Mouse (Mus musculus) right cerebral cortex, adult 18-20 months (tissue): ENCODE measurements around the gene Galnt7.

Experiments
- DNase-seq: peaks from one replicate; pipeline ENCODE4 v3.0.0; 2022; ENCODE audit warnings: mixed read lengths

Gene Galnt7

GRCm38 (mm10) chr8:57577301-57577700 is 75.5 kb downstream of the Galnt7 start:
- no peak for DNase-seq

DNA sequence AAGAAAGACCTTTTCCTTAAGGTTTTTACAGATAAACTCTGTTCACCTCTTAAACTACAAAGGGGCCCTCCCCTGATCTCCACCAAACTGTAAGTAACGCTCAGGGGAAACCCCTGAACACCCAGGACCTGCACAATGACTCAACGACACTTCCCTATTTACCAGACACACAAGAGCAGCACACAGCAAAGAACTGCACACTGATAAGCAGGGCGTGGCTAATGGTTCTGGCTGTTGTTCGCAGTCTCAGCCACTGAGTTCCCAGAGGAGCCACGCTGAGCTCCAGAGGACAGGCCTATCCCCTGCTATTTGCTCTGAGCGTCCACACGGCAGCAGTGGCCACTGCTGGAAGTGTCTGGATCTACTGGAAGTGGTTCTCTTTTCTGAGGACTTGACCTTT is 76.6 kb downstream of the Galnt7 start:
- no peak for DNase-seq

DNA sequence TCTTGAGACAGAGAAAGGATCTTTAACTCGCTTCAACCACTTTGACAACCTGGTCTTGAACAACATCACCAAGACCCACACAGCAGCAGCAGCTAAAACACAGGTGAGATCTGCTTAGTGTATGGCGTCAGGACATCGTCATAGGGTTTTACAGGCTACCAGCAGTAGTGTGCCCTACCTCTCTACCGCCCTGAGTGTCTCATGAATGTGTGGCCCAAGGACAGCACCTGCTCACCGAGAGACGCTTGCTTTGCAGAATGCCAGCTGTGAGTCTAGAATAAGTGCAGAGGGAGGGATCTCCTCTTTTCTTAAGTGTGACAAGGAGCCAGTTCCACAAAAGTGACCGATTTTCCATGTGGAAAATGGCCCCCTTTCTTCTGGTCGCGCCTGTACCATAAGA is 77.5 kb downstream of the Galnt7 start:
- no peak for DNase-seq

- peak; percentile 70 for DNase-seq
Observed at GRCm38 (mm10) chr8:57574398-57574797, 78.4 kb downstream of the Galnt7 start.

DNA sequence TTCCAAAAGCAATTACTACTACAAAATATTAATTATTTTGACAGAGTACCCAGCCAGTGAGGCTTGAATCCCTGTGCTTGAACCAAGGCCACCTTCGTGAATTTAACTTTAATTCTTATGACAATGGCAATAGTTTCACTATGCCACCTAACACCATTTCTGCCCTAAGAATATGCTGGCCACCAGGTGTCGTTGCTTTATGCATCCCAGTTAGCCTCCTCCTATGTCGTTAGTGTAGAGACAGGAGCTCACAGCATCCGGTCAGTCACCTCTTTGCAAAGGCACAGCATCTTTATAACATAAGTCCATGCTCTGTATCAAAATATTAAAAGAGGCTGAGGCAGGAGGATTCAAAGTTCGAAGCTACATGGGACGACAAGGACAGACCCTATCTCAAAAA is 79.0 kb downstream of the Galnt7 start:
- no peak for DNase-seq

DNA sequence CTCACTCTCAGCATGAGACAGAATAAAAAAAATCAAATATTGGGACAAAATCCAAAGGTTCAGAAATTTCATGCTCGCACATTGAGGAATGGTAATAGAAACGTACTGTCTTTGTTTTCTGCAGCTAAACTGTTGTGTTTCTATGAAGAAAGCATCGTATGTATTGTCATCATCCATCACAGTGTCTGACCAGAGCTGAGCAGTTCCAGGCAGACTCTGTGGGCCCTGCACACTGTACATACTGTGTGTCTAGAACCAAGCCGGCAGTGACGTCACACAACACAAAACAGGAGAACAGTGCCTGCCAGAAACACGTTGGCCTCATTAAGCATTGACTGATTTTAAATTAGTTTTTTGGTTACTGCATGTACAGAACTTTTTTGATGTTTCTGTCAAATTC is 82.9 kb downstream of the Galnt7 start:
- no peak for DNase-seq

- peak; percentile 68 for DNase-seq
Observed at GRCm38 (mm10) chr8:57569400-57569795, 83.4 kb downstream of the Galnt7 start.

GRCm38 (mm10) chr8:57568633-57569399 is 84.0 kb downstream of the Galnt7 start:
- DNase-seq, result no peak

DNA sequence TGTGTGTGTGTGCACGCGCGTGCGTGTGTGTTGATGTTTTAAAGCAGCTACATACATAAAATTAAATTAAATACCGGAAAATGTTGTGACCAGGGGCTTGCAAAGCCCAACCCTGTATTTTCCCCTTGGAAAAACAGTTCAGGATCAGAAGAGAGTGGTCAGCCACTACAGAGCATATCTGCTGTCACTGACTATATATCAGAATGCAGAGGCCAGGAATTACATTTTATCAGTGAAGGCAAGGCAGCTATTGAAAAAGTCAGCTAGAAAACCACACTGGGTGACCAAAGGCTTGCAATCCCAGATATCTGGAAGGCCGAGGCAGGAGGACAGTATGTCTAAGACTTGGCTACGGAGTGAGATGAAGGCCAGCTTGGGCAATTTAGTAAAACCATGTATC is 84.8 kb downstream of the Galnt7 start:
- DNase-seq, result no peak

DNA sequence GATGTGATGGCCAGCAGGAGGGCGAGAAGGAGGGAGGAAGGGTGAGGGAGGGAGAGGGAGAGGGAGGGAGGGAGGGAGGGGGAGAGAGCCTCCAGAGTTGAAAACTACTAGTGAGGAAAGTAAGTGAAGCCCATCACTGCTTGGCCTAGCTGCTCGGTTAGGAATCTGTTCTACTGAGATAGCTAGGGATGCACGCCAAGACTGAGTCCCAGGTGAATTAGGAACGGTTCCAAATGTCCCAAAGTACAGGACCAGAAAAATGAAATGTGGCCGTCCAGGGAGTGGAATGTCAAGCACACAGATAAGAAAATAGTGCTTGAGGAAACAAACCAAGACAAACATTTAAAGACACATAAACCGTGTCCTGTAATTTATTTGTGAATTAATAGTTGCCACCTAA is 87.8 kb downstream of the Galnt7 start:
- no peak for DNase-seq

GRCm38 (mm10) chr8:57563726-57564125 is 89.1 kb downstream of the Galnt7 start:
- peak; percentile 64 for DNase-seq

DNA sequence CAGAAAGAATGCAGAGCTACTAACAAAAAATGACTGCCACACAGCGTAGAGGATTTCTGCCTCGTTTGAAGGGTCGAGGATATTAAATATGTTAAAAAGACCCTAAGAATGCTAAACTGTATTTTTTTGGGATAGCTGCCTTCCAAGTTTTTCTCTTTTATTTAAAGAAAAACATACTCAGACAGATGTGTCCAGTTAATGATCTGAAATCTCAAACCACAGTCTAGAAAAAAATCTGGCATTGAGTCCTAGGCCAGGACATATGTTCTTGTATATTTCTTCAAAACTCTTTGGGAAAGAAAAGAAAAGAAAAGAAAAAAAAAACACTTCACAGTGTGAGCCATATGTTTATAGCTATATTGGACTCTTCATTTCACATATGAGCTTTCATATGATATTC is 90.1 kb downstream of the Galnt7 start:
- no peak for DNase-seq

GRCm38 (mm10) chr8:57560926-57561325 is 91.9 kb downstream of the Galnt7 start:
- no peak for DNase-seq

GRCm38 (mm10) chr8:57552102-57553032 is 100.5 kb downstream of the Galnt7 start:
- no peak for DNase-seq

- DNase-seq, result no peak
Observed at GRCm38 (mm10) chr8:57547581-57547980, 105.3 kb downstream of the Galnt7 start.

GRCm38 (mm10) chr8:57546834-57547233 is 106.0 kb downstream of the Galnt7 start:
- DNase-seq, result no peak

GRCm38 (mm10) chr8:57546401-57546800 is 106.4 kb downstream of the Galnt7 start:
- DNase-seq, result no peak

DNA sequence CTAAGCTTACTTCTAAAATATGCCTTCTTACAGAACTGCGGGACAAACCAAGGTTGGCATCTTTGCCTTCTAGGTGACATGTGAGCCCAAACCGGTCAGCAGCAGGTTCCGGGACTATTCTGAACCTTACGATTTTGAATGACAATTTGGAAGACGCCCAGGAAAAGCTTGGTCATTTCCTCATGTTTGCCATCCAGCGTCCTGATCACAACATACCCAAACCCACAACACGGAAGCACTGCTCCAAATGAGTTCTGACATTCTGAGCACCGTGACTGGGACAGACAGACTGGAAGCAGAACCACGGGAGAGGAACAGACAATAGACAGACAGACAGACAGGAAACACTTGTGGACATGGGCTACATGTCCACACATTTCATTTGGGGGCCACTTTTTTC is 111.4 kb downstream of the Galnt7 start:
- no peak for DNase-seq

- no peak for DNase-seq
Observed at GRCm38 (mm10) chr8:57540951-57541350, 111.9 kb downstream of the Galnt7 start.

- DNase-seq, result peak; percentile 65
Observed at GRCm38 (mm10) chr8:57540110-57540838, 112.6 kb downstream of the Galnt7 start.

GRCm38 (mm10) chr8:57538601-57539000 is 114.2 kb downstream of the Galnt7 start:
- no peak for DNase-seq

- DNase-seq, result no peak
Observed at GRCm38 (mm10) chr8:57536167-57536566, 116.7 kb downstream of the Galnt7 start.

- DNase-seq, result no peak
Observed at GRCm38 (mm10) chr8:57534495-57534894, 118.3 kb downstream of the Galnt7 start.
